Mouse (Mus musculus) embryonic facial prominence, embryonic 13.5 days (tissue): ENCODE measurements around the gene Nav2. TPM values are rescaled to one million over a fixed set of nuclear protein-coding genes. Genes with fewer than 3 reads are reported as not detected.

ENCODE experiments used
- ATAC-seq: fragments of 200-750 bp; cut with Nextera tagmentation; 2 replicates; pipeline ENCODE4 v1.8.0; 2017; ENCODE audit warnings: low read depth; ENCODE audit not compliant: insufficient number of reproducible peaks, insufficient read depth, low FRiP score, low TSS enrichment
- H3K27ac ChIP-seq: fragments of 300-500 bp; sonication (generic); 2 replicates; pipeline ENCODE4 v1.5.1; 2015; ENCODE audit warnings: moderate library complexity, mild to moderate bottlenecking, inconsistent platforms
- H3K27me3 ChIP-seq: fragments of 300-500 bp; sonication (generic); 2 replicates; pipeline ENCODE4 v1.6.1; 2015; ENCODE audit warnings: mild to moderate bottlenecking, inconsistent platforms
- H3K36me3 ChIP-seq: fragments of 300-500 bp; sonication (generic); 2 replicates; pipeline ENCODE4 v1.6.1; 2015; ENCODE audit warnings: mild to moderate bottlenecking, inconsistent platforms
- H3K4me1 ChIP-seq: fragments of 300-500 bp; sonication (generic); 2 replicates; pipeline ENCODE4 v1.6.1; 2015; ENCODE audit warnings: inconsistent platforms
- H3K4me2 ChIP-seq: fragments of 300-500 bp; sonication (generic); 2 replicates; pipeline ENCODE4 v1.6.1; 2015; ENCODE audit warnings: moderate library complexity, mild to moderate bottlenecking, inconsistent platforms
- H3K4me3 ChIP-seq: fragments of 300-500 bp; sonication (generic); 2 replicates; pipeline ENCODE4 v1.5.1; 2015; ENCODE audit warnings: mild to moderate bottlenecking, inconsistent platforms
- H3K9ac ChIP-seq: fragments of 300-500 bp; sonication (generic); 2 replicates; pipeline ENCODE4 v1.6.1; 2015; ENCODE audit warnings: mild to moderate bottlenecking, inconsistent platforms
- H3K9me3 ChIP-seq: fragments of 300-500 bp; sonication (generic); 2 replicates; pipeline ENCODE4 v1.6.1; 2016; ENCODE audit warnings: inconsistent platforms
- WGBS: fragments of 180-500 bp; shearing (Covaris S2); methylation state at CpG from one replicate; pipeline ENCODE4 v1.1.7; 2015; ENCODE audit warnings: mixed read lengths; 5-methylcytosine and 5-hydroxymethylcytosine counted together
- polyA plus RNA-seq: library from polyadenylated mRNA; unstranded; fragments of >200 nt; fragmentation: Nextera tagmentation; extraction: Ambion mirVana; gene quantifications from 2 replicates; pipeline ENCODE4 v1.2.1, GENCODE M21; 2015

The Nav2 gene
- polyA plus RNA-seq, 1 experiment from 2014 or later = 22.1 TPM

DNA sequence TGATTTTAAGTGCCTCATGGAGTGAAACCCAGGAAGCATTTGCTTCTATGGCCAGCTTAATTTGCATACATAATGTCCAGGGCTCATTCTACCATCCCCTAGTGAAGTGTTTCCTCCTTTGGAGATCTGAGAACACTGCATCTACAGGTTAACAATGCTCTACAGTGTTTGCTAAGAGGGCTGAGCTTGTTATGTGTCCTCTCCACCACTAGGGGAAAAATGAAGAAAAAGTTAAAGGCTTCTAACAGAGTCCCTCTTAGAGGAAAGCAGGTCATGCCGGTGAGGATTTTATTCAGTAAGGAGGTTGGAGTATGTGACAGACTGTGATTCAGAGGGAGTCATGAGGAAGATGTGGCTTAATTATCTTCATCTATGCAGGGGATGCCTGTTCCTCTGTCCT lies 103.5 kb downstream of the Nav2 start:
- no peaks in the 10 kb centered on the region for H3K4me1 ChIP-seq
- no peak overlapping the region for H3K4me3 ChIP-seq
- H3K36me3 ChIP-seq = no peaks in the 10 kb centered on the region
- H3K9me3 ChIP-seq = no peaks in the 10 kb centered on the region
- no peak for ATAC-seq
- H3K27me3 ChIP-seq = peaks cover 7% of the 10 kb centered on the region; the same call in 1 of the 2 replicates
- H3K4me2 ChIP-seq = no peak overlapping the region
- 63% methylated on average over 1 of the region's 1 CpGs for WGBS
- H3K27ac ChIP-seq = no peak overlapping the region
- H3K9ac ChIP-seq = no peak overlapping the region

DNA sequence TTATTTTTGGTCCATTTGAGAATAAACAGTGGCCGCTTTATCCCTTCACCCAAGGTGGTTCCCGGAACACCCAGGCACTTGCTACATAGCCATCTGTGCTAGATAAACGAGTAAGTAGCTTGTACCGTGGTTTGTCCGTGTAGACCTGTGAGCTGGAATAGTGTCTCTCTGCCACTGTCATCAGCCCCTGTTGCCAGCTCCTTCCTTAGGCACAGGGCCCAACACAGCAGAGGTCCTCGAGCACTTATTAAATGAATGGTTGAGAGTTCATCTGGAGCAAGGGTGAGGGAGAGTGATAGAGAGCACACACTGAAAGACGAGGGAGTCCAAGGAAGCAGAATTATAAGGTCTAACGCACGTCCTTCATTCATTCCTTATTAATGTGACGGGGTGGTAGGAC lies 106.0 kb downstream of the Nav2 start:
- Histone ChIP-seq H3K27me3 (peaks cover 4% of the 10 kb centered on the region; the same call in 1 of the 2 replicates), H3K36me3 (no peaks in the 10 kb centered on the region), H3K9ac (no peak overlapping the region), H3K4me1 (no peaks in the 10 kb centered on the region), H3K4me3 (no peak overlapping the region), H3K27ac (no peak overlapping the region), H3K4me2 (no peak overlapping the region), H3K9me3 (no peaks in the 10 kb centered on the region)
- ATAC-seq = no peak
- 87% methylated on average over 10 of the region's 10 CpGs for WGBS

DNA sequence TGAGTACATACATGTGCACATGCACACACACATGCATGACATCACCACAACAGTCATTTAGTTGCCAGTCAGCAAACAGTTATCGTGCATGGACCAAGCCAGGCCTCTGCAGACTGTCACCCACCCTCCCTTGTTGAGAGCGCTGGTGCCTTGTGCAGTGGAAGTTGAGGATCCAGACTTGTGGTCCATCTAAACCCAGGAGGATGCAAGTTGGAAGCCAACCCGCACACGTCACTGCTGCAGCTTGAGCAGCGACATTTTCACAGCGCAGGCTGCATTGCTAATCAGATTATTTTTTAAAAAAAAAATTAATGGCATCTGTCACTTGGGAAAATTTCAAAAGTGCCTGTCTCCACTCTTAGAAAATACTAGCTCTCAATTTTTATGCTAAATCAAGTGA lies 106.8 kb downstream of the Nav2 start:
- no peak overlapping the region for H3K4me2 ChIP-seq
- H3K9me3 ChIP-seq = no peaks in the 10 kb centered on the region
- no peaks in the 10 kb centered on the region for H3K4me1 ChIP-seq
- WGBS = 82% methylated on average over 6 of the region's 6 CpGs
- no peak overlapping the region for H3K27ac ChIP-seq
- H3K27me3 ChIP-seq = peaks cover 4% of the 10 kb centered on the region; the same call in 1 of the 2 replicates
- H3K36me3 ChIP-seq = no peaks in the 10 kb centered on the region
- H3K4me3 ChIP-seq = no peak overlapping the region
- no peak for ATAC-seq
- H3K9ac ChIP-seq = no peak overlapping the region

DNA sequence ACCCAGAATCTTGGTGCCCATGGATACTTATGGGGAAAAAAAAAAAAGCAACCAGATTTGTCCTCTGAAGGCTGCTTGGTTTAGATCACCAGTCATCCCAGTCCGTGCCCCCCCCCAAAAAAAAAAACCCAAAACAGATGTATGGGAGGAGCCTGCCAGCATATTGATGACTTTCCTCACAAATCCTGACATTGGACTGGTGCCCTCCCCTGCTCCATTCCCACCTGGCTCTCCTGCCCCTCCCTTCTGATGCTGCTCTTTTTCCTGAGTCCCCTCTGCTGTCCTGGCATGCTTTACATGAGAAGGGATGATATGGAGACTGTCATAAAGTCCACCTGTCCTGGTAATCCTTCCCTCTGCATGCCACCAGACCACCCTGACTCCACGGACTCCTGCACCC lies 107.6 kb downstream of the Nav2 start:
- 56% methylated on average over 2 of the region's 2 CpGs for WGBS
- Histone ChIP-seq H3K27ac (no peak overlapping the region), H3K4me2 (no peak overlapping the region), H3K27me3 (peaks cover 4% of the 10 kb centered on the region; the same call in 1 of the 2 replicates), H3K36me3 (no peaks in the 10 kb centered on the region), H3K4me1 (no peaks in the 10 kb centered on the region), H3K9me3 (no peaks in the 10 kb centered on the region), H3K4me3 (no peak overlapping the region), H3K9ac (no peak overlapping the region)
- ATAC-seq = no peak

DNA sequence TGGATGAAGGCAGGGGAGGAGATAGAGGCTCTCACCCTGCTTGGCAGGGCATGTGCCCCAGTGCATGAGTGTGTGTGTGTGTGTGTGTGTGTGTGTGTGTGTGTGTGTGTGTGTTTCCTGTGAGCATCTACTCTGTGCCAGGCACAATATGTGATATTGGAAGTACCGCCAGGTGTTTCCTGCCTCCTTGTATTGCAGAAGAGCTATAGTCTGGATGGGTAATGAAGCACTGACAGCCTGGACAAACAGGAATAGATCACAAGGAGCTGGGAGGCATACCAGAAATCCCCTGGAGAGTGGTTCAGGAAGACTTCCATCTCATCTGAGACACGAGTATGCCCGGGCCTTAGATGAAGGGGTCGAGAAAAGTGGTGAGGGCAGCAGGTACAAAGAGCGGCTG lies 109.3 kb downstream of the Nav2 start:
- H3K4me3 ChIP-seq = no peak overlapping the region
- H3K27me3 ChIP-seq = peaks cover 4% of the 10 kb centered on the region; the same call in 1 of the 2 replicates
- no peak overlapping the region for H3K27ac ChIP-seq
- H3K9me3 ChIP-seq = no peaks in the 10 kb centered on the region
- 85% methylated on average over 5 of the region's 5 CpGs for WGBS
- no peak for ATAC-seq
- H3K4me2 ChIP-seq = no peak overlapping the region
- no peaks in the 10 kb centered on the region for H3K36me3 ChIP-seq
- H3K9ac ChIP-seq = no peak overlapping the region
- no peaks in the 10 kb centered on the region for H3K4me1 ChIP-seq

DNA sequence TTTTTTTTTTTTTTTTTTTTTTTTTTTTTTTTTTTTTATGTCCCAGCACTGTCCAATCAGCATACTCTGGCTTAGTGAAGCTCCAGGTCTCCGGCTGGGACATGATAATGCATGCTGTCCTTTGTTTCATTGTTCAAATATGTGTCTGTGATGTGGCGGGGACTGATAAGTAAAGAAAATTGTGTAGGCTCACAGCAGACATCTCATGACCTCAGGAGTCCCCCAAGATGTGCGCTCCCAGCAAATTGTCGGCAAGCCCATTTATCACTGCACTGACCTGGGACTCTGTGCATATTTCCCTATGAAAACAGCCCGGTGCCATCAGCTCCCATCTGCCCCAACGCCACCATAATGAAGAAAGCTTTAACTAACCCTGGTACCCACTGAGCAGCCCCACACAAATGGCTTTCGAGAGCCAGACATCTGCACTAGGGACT lies 110.0 kb downstream of the Nav2 start:
- no peak overlapping the region for H3K4me3 ChIP-seq

DNA sequence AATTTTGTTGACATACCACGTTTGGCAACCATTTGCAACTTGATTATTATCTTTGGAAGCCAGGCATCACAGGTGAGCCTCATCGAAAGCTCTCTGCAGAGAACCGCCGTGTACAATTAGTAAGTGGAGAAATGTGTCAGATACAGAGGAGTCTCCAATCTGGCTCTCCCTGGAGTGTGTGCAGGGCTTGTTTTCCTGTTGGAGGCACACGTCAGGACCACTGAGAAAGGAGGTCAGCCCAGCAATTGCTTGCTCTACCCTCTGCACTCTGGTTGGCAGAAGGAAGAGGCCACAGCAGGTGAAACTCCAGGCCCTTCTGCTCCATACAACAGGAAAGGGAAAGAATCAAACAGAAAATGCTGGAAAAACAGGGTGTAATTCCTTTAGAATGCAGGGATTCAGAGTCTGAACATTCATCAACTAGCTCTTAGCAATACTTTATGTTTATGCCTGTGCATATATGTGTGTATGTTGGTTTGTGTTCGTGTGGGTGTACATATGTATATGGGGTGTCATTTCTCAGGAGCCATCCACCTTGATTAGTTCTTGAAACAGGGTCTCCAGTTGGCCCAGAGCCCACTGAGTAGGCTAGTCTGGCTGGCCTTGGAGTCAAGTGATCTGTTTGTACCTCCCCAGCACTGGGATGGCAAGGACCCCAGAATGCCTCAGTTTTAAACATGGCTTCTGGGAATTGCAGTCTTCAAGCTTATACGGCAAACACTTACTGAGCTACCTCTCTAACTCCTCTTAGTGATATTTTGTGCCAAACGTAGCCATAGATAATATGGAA lies 116.7 kb downstream of the Nav2 start:
- Histone ChIP-seq H3K4me2 (no peak overlapping the region), H3K9me3 (no peaks in the 10 kb centered on the region), H3K4me3 (no peak overlapping the region), H3K36me3 (no peaks in the 10 kb centered on the region), H3K27me3 (peaks cover 16% of the 10 kb centered on the region), H3K27ac (no peak overlapping the region), H3K9ac (no peak overlapping the region), H3K4me1 (no peaks in the 10 kb centered on the region)
- ATAC-seq = no peak
- WGBS = 71% methylated on average over 8 of the region's 8 CpGs

More for the DNA sequence above, 110.0 kb downstream of the Nav2 start:
- Histone ChIP-seq H3K4me2 (no peak overlapping the region), H3K4me1 (no peaks in the 10 kb centered on the region), H3K9ac (no peak overlapping the region), H3K27ac (no peak overlapping the region), H3K9me3 (no peaks in the 10 kb centered on the region), H3K27me3 (peaks cover 4% of the 10 kb centered on the region; the same call in 1 of the 2 replicates), H3K36me3 (no peaks in the 10 kb centered on the region)
- no peak for ATAC-seq
- WGBS = 77% methylated on average over 7 of the region's 7 CpGs

DNA sequence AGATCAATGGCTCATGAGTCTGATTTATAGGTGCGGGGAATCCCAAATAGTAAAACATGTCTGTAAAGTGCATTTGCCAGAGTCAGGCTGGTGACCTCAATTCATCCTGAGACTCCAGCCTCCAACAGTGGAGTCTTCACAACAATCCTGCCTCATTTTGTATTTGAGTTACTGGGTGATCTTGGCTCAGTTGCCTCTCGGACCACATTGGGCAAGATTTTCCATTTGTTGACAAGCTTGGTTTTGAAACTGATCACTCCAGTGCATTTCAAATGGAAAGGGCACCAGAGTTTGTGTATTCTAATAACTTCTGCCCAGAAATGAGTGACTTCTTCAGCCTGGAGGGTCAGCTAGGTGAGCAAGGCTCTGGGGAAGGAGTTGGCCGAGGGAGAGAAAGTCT lies 117.5 kb downstream of the Nav2 start:
- WGBS = 85% methylated on average over 3 of the region's 3 CpGs
- Histone ChIP-seq H3K9ac (no peak overlapping the region), H3K4me1 (no peaks in the 10 kb centered on the region), H3K27me3 (peaks cover 16% of the 10 kb centered on the region), H3K9me3 (no peaks in the 10 kb centered on the region), H3K36me3 (no peaks in the 10 kb centered on the region), H3K4me2 (no peak overlapping the region), H3K4me3 (no peak overlapping the region), H3K27ac (no peak overlapping the region)
- no peak for ATAC-seq

DNA sequence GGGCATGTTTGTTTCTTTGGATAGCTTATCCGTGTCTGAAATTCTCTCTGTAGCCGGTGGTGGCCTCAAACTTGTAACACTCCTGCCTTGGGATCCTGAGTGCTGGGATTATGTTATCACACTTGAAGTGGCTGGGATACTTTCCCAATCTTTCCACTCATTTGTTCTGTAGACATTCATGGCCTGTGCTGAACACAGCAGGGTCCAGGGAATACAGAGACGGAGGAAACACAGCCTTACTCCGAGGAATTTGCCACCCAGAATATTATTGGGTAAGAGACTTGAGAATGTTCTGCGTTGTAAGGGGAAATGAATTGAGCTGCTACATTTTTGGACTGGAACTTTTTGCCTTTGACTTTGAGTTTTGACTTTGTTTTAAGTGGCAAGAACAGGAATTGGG lies 118.0 kb downstream of the Nav2 start:
- Histone ChIP-seq H3K27ac (no peak overlapping the region), H3K36me3 (no peaks in the 10 kb centered on the region), H3K9me3 (no peaks in the 10 kb centered on the region), H3K4me3 (no peak overlapping the region), H3K4me2 (no peak overlapping the region), H3K27me3 (peaks cover 16% of the 10 kb centered on the region), H3K4me1 (no peaks in the 10 kb centered on the region), H3K9ac (no peak overlapping the region)
- ATAC-seq = no peak
- 75% methylated on average over 5 of the region's 5 CpGs for WGBS

DNA sequence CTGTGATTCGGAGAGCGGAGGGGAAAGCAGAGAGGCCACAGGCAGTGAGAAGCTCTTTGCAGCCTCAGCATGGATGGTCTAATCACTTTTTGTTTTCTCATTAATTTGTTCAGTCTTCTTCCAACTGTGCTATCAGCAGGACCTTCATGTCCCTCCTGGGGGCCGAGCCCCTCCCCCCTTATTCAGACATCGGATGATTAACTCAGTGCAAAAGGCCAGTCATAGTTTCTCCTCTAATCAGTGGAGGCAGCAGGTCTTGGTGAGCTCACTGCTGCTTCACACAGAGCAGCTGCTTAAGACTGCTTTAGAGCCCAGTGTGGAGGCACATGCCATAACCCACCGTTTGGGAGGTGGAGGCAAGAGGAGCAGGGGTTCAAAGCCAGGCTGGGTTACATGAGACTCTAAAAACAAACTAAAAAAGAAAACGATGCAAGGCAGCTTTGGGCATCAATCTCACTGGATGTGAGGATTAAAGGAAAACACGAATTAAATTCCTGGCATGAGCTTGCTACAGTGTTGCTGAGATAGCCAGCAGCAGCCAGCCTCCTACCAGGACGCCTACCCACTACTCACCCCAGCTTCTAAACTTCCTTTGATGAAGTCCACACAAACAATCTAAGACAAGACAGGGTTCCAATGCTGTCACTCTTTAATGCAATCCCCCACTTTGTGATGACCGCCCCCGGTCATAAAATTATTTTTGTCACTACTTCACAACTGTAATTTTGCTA lies 120.9 kb downstream of the Nav2 start:
- H3K9me3 ChIP-seq = no peaks in the 10 kb centered on the region
- H3K27me3 ChIP-seq = peaks cover 16% of the 10 kb centered on the region
- H3K27ac ChIP-seq = no peak overlapping the region
- H3K36me3 ChIP-seq = no peaks in the 10 kb centered on the region
- no peak overlapping the region for H3K9ac ChIP-seq
- no peak for ATAC-seq
- H3K4me2 ChIP-seq = no peak overlapping the region
- no peaks in the 10 kb centered on the region for H3K4me1 ChIP-seq
- whole genome bisulfite sequencing = 43% methylated on average over 10 of the region's 10 CpGs
- no peak overlapping the region for H3K4me3 ChIP-seq

DNA sequence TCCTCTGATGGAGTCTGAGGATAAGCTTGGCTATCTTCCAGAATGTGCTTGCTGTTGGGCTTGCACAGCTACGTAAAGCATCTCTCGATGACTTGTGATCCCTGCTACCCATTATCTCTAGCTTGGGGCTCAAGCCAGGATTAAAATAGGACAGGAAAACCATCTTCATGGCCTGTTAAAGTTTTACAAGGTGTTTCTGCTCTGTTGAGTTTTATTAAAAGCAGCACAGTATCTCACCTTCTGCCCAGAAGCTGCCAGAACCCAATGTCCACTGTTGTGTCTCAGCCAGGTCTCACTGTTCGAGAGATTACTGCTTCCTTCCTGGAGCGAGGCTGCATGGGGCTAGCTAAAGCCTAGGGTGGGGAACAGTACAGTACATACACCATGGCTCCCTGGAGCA lies 123.7 kb downstream of the Nav2 start:
- no peaks in the 10 kb centered on the region for H3K9me3 ChIP-seq
- H3K9ac ChIP-seq = no peak overlapping the region
- H3K27ac ChIP-seq = no peak overlapping the region
- H3K4me1 ChIP-seq = no peaks in the 10 kb centered on the region
- H3K27me3 ChIP-seq = peaks cover 19% of the 10 kb centered on the region
- no peaks in the 10 kb centered on the region for H3K36me3 ChIP-seq
- H3K4me3 ChIP-seq = no peak overlapping the region
- WGBS = 74% methylated on average over 4 of the region's 4 CpGs
- H3K4me2 ChIP-seq = no peak overlapping the region
- ATAC-seq = no peak

DNA sequence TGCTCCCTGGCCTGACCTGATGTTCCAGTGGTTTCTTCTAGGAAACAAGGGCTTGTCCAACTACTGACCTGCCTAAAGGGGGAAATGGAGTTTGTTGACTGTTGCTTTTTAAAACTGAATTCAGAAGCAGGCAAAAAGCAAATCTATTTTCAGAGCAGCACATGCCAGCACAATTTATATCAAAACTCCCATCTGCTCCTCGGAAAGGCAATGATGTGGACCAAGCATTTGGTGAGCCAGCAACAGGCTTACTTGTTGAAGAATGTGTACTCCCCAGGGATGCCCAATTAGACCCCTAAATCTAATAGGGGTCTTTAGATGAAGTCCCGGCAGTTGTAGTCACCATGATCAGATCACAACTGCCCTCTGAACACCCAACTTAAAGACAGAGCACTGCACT lies 125.7 kb downstream of the Nav2 start:
- 70% methylated on average over 2 of the region's 2 CpGs for WGBS
- H3K4me1 ChIP-seq = no peaks in the 10 kb centered on the region
- no peak overlapping the region for H3K27ac ChIP-seq
- H3K4me2 ChIP-seq = no peak overlapping the region
- H3K9ac ChIP-seq = no peak overlapping the region
- H3K36me3 ChIP-seq = no peaks in the 10 kb centered on the region
- H3K9me3 ChIP-seq = no peaks in the 10 kb centered on the region
- no peak overlapping the region for H3K4me3 ChIP-seq
- H3K27me3 ChIP-seq = peaks cover 6% of the 10 kb centered on the region
- no peak for ATAC-seq
